Mouse (Mus musculus): ENCODE measurements at regions not wholly inside any gene's neighbourhood (a gene's known extent, or its start where the extent isn't known, plus 50 kb on each side); places are given as distances from the start of the nearest gene placed in this dataset.

- TF ChIP-seq CTCF (IDR thresholded peaks at IDR 0.05) = no peak
- TF ChIP-seq EP300 (IDR thresholded peaks at IDR 0.05) = no peak
Measured at GRCm38 (mm10) chr9:9412460-9413181, 173.7 kb upstream of the Arhgap42 start.

All from lung, postnatal 0 days (tissue).